Mouse (Mus musculus): ENCODE data around the gene Prom1. TPM values are rescaled to one million over a fixed set of nuclear protein-coding genes. Genes with fewer than 3 reads are reported as not detected.

The Prom1 gene
- polyA plus RNA-seq, 1 experiment from 2014 or later, result 24.5 TPM

DNA sequence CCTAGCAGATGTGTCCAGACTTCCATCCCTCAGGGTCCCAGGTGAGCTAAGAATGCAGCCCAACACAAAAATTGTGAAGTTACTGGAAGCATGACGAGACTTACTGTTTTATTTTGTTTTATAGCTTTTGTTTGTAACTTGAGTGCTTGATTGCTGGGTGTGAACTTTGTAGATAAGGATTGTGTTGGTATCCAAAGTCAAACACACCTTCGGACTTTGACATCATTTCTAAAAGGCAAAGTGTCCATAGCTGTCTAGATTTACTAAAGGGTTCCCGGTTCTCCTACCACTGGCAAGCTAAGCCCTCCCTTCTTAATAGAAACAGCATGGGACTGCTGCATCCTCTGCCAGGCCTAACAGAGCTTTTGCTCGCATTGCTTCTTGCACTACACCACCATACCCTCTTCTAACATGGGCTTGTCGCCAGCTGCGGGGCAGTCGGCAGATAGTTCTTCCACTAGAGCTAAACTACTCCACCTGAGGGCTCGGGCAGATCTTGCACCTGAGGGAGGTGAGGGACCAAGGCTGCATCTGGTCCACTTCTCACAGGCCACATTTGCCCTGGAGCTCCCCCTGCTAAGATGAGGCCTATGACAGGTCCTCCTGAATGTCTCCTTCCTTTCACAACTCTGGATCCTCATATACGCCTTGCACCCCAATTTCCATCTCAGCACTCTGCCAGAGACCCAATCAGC is 103.4 kb downstream of the Prom1 start:
- Histone ChIP-seq H3K4me1 (no peaks in the 10 kb centered on the region), H3K27ac (replicated peaks) (no peak overlapping the region), H3K9me3 (replicated peaks) (no peaks in the 10 kb centered on the region), H3K4me2 (replicated peaks) (no peak overlapping the region), H3K4me3 (replicated peaks) (no peak overlapping the region), H3K27me3 (no peaks in the 10 kb centered on the region), H3K9ac (no peak overlapping the region), H3K36me3 (peaks cover 6% of the 10 kb centered on the region; the same call in 1 of the 2 replicates)
- WGBS, result 87% methylated on average over 9 of the region's 9 CpGs
- no peak for ATAC-seq (ENCODE audit: insufficient number of reproducible peaks, low FRiP score, low TSS enrichment, low read depth)

DNA sequence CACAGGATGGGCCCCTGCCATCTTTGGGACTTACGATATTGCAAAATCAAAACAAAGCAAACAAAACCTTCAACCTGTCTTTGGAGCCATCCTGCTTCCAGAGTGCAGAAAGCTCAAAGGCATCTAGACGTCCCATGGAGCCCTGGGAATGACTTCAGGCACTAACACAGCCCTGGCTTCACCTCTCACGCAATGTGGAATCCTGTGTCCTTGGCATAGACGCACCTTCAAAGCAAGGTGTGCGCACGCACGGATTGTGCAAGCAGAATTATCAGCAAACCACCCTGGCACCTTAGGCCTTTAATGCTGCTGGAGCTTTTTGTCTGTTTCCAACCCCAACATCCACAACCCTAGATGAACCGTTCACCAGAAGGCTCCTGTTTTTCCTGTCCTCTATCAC is 104.2 kb downstream of the Prom1 start:
- H3K27ac ChIP-seq (replicated peaks), result no peak overlapping the region
- H3K4me3 ChIP-seq (replicated peaks), result no peak overlapping the region
- H3K9me3 ChIP-seq (replicated peaks), result no peaks in the 10 kb centered on the region
- no peak overlapping the region for H3K4me2 ChIP-seq (replicated peaks)
- H3K36me3 ChIP-seq, result peaks cover 6% of the 10 kb centered on the region; the same call in 1 of the 2 replicates
- no peak overlapping the region for H3K9ac ChIP-seq
- no peak for ATAC-seq (ENCODE audit: insufficient number of reproducible peaks, low FRiP score, low TSS enrichment, low read depth)
- WGBS, result 87% methylated on average over 8 of the region's 8 CpGs
- H3K4me1 ChIP-seq, result no peaks in the 10 kb centered on the region
- no peaks in the 10 kb centered on the region for H3K27me3 ChIP-seq

DNA sequence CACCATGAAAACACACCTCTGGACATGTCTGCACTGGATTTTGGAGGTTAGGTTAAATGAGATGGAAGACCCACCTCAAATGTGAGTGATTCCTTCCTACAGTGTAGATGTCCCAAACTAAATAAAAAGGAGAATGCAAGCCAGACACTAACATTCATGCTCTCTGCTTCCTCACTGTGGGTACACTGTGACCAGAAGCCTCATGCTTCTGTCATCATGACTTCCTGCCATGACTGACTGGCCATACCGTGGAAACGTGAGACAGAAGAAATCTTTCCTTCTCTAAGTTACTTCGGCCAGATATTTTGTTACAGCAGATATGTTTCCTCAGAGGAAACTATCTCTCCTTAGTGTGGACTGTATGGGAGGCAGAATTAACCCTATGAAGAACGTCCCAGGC is 105.7 kb downstream of the Prom1 start:
- no peak overlapping the region for H3K4me3 ChIP-seq (replicated peaks)
- no peak overlapping the region for H3K9ac ChIP-seq
- no peaks in the 10 kb centered on the region for H3K27me3 ChIP-seq
- H3K4me2 ChIP-seq (replicated peaks), result no peak overlapping the region
- ATAC-seq (ENCODE audit: insufficient number of reproducible peaks, low FRiP score, low TSS enrichment, low read depth), result no peak
- no peaks in the 10 kb centered on the region for H3K4me1 ChIP-seq
- H3K27ac ChIP-seq (replicated peaks), result no peak overlapping the region
- peaks cover under 1% of the 10 kb centered on the region; the same call in 1 of the 2 replicates for H3K36me3 ChIP-seq
- WGBS, result 63% methylated on average over 4 of the region's 4 CpGs
- H3K9me3 ChIP-seq (replicated peaks), result no peaks in the 10 kb centered on the region

GRCm38 (mm10) chr5:43994981-43995380 is 106.9 kb downstream of the Prom1 start:
- WGBS, result 86% methylated on average over 2 of the region's 2 CpGs
- no peak overlapping the region for H3K4me3 ChIP-seq (replicated peaks)
- H3K36me3 ChIP-seq, result no peaks in the 10 kb centered on the region
- no peaks in the 10 kb centered on the region for H3K27me3 ChIP-seq
- no peak overlapping the region for H3K4me2 ChIP-seq (replicated peaks)
- H3K27ac ChIP-seq (replicated peaks), result no peak overlapping the region
- no peak overlapping the region for H3K9ac ChIP-seq
- H3K4me1 ChIP-seq, result no peaks in the 10 kb centered on the region
- ATAC-seq (ENCODE audit: insufficient number of reproducible peaks, low FRiP score, low TSS enrichment, low read depth), result no peak
- H3K9me3 ChIP-seq (replicated peaks), result no peaks in the 10 kb centered on the region

DNA sequence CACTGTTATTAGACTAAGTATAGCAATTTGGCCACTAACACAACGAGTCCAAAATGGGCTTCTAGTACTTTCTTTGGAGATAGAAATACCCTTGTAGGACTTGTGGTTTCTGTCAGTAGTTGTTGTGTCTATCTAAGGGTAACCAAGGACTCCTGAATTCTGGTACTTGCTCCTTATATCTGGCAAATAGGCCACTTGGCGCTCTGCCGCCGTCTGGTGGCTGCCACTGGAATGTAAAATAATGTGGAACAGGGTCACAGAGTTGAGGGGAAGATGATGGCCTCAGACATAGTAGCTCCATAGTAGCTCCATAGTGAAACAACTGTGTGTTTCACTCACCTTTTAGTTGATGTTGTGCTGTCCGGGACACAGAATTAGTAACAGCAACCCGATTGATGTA is 111.5 kb downstream of the Prom1 start:
- no peaks in the 10 kb centered on the region for H3K4me1 ChIP-seq
- WGBS, result 47% methylated on average over 6 of the region's 6 CpGs
- no peaks in the 10 kb centered on the region for H3K36me3 ChIP-seq
- no peak overlapping the region for H3K4me2 ChIP-seq (replicated peaks)
- H3K27ac ChIP-seq (replicated peaks), result no peak overlapping the region
- H3K9ac ChIP-seq, result no peak overlapping the region
- ATAC-seq (ENCODE audit: insufficient number of reproducible peaks, low FRiP score, low TSS enrichment, low read depth), result no peak
- H3K9me3 ChIP-seq (replicated peaks), result no peaks in the 10 kb centered on the region
- H3K27me3 ChIP-seq, result no peaks in the 10 kb centered on the region
- no peak overlapping the region for H3K4me3 ChIP-seq (replicated peaks)

DNA sequence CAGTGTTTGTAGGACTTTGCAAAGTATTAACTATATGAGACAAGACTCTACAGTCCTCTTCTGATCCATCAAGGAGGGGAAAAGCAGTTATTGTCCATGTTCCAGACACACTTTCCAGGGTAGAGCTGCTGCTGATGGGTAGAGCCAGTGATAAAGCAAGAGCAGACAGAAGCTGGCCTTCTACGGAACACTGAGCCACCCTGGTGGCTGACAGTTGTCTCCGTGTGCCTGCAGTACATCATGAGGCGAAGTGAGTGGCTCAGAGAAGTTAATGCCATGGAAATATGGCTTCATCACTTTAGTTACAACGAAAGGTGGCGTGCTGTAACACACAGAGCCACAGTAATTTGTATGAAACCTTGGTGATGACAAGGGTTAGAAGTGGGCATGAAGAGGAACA is 112.8 kb downstream of the Prom1 start:
- Histone ChIP-seq H3K9ac (no peak overlapping the region), H3K9me3 (replicated peaks) (no peaks in the 10 kb centered on the region), H3K4me1 (no peaks in the 10 kb centered on the region), H3K27ac (replicated peaks) (no peak overlapping the region), H3K4me2 (replicated peaks) (no peak overlapping the region), H3K27me3 (no peaks in the 10 kb centered on the region), H3K4me3 (replicated peaks) (no peak overlapping the region), H3K36me3 (no peaks in the 10 kb centered on the region)
- ATAC-seq (ENCODE audit: insufficient number of reproducible peaks, low FRiP score, low TSS enrichment, low read depth), result no peak
- 82% methylated on average over 5 of the region's 5 CpGs for WGBS

DNA sequence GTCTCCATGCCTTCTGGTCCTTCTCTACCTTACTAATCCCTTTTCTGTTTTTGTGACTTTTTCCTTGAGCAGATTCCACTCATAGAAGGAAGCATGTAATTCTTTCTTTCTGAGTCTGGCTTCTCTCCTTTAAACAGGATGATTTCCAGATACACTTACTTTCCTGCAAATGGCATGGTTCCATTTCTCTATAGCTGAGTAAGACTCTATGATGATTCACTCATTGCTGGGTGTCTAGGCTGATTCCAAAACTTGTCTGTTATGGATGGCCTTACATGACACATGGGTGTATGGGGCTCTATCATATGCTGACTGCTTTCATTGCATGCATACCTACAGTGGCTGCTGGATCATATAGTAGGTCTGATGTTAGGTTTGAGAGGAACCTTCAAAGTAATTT is 115.6 kb downstream of the Prom1 start:
- Histone ChIP-seq H3K36me3 (no peaks in the 10 kb centered on the region), H3K9ac (no peak overlapping the region), H3K9me3 (replicated peaks) (no peaks in the 10 kb centered on the region), H3K4me1 (no peaks in the 10 kb centered on the region), H3K27me3 (no peaks in the 10 kb centered on the region), H3K4me3 (replicated peaks) (no peak overlapping the region), H3K27ac (replicated peaks) (no peak overlapping the region), H3K4me2 (replicated peaks) (no peak overlapping the region)
- no peak for ATAC-seq (ENCODE audit: insufficient number of reproducible peaks, low FRiP score, low TSS enrichment, low read depth)

GRCm38 (mm10) chr5:43982896-43983295 is 118.9 kb downstream of the Prom1 start:
- WGBS, result 63% methylated on average over 1 of the region's 1 CpGs
- H3K4me1 ChIP-seq, result no peaks in the 10 kb centered on the region
- no peak overlapping the region for H3K4me2 ChIP-seq (replicated peaks)
- no peaks in the 10 kb centered on the region for H3K36me3 ChIP-seq
- H3K27me3 ChIP-seq, result no peaks in the 10 kb centered on the region
- H3K27ac ChIP-seq (replicated peaks), result no peak overlapping the region
- ATAC-seq (ENCODE audit: insufficient number of reproducible peaks, low FRiP score, low TSS enrichment, low read depth), result no peak
- no peak overlapping the region for H3K9ac ChIP-seq
- no peaks in the 10 kb centered on the region for H3K9me3 ChIP-seq (replicated peaks)
- H3K4me3 ChIP-seq (replicated peaks), result no peak overlapping the region

DNA sequence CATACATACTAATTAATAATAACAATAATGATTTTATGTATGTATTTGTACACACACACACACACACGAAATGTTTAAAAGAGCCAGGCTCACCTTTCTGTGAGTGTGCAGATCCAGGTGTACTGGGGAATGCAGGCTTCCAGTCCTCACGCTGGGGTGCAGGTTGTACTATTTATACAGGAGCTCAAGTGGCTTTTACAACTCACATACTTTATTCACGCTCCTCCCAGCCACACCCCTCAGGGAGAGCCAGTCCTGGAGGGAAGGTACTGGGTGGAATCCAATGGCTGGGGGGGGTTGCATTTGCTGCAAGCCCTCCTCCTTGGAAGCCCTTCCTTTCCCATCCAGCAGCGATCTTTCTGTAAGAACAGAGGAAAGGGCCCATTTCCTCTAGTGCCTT is 120.2 kb downstream of the Prom1 start, which contains the start of gene Fgfbp1:
Gene Fgfbp1, minus strand, starts transcription at position 160 of the 400 bp plus-strand sequence.
- no peak within 1 kb of the TSS for H3K9ac ChIP-seq
- H3K27me3 ChIP-seq, result no peaks in the 10 kb centered on the region
- no peak for ATAC-seq (ENCODE audit: insufficient number of reproducible peaks, low FRiP score, low TSS enrichment, low read depth)
- H3K4me3 ChIP-seq (replicated peaks), result peak within 1 kb of the TSS; percentile 17
- H3K9me3 ChIP-seq (replicated peaks), result no peaks in the 10 kb centered on the region
- no peaks in the 10 kb centered on the region for H3K4me1 ChIP-seq
- no peaks in the 10 kb centered on the region for H3K36me3 ChIP-seq
- peak within 1 kb of the TSS; percentile 21; the same call in 1 of the 2 replicates for H3K4me2 ChIP-seq (replicated peaks)
- H3K27ac ChIP-seq (replicated peaks), result no peak within 1 kb of the TSS
- WGBS, result 47% methylated on average over 4 of the region's 4 CpGs

DNA sequence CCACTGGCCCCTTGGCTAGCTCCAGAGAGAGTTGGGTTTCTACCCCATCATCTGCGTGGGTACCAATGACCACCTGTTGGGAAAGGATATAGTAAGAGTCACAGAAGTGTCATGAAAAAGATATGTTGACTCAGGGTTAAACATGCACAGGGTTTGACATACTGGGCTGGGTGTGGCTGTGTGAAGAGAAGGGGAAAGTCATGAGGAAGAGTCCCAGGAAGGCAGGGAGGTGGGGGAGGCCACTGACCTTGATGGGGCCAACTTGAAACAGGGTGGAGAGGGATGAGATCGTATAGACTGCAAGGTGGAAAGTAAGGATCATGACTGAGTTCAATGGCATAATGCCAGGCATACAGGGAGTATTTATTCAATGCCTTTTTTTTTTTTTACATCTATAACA is 121.4 kb downstream of the Prom1 start:
- no peak overlapping the region for H3K4me2 ChIP-seq (replicated peaks)
- H3K27me3 ChIP-seq, result no peaks in the 10 kb centered on the region
- no peak overlapping the region for H3K9ac ChIP-seq
- ATAC-seq (ENCODE audit: insufficient number of reproducible peaks, low FRiP score, low TSS enrichment, low read depth), result no peak
- H3K4me1 ChIP-seq, result no peaks in the 10 kb centered on the region
- H3K36me3 ChIP-seq, result no peaks in the 10 kb centered on the region
- peak overlapping the region; percentile 17; the same call in 1 of the 2 replicates for H3K4me3 ChIP-seq (replicated peaks)
- no peaks in the 10 kb centered on the region for H3K9me3 ChIP-seq (replicated peaks)
- no peak overlapping the region for H3K27ac ChIP-seq (replicated peaks)
- WGBS, result 56% methylated on average over 2 of the region's 2 CpGs

DNA sequence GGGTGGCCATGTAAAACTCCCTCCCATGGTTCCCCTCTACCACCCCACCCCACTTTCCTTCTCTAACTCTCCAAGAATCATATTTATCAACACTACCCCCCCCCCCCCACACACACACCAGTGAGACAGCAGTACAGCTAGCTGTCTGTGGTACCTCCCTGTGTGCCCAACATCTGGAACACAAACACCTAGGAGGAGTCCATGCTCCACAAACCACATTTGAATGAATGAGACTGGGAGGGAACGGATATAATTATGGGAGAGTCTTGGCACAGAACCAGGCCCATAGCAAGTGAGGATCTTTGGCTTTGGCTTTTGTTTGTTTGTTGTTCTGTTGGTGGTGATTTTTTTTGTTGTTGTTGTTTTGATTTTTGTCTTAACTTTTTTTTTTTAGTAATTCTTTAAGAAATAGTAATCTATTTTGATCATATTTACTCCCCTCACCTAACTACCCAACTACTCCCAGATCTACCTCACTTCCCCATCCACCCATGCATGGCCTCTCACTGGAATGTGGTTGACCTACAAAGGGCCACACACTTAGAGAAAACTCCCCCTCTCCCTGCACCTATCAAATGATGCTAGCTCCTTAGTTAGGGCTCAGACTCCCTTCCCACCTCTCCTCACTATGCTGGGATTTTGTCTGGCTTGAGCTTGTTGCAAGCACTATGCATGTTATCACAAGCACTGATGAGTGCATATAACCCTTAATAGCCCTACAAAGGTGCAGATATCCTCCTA is 124.8 kb downstream of the Prom1 start:
- Histone ChIP-seq H3K27me3 (no peaks in the 10 kb centered on the region), H3K27ac (replicated peaks) (no peak overlapping the region; the same call in 1 of the 2 replicates), H3K4me2 (replicated peaks) (no peak overlapping the region), H3K9me3 (replicated peaks) (no peaks in the 10 kb centered on the region), H3K36me3 (no peaks in the 10 kb centered on the region), H3K4me3 (replicated peaks) (no peak overlapping the region), H3K4me1 (no peaks in the 10 kb centered on the region), H3K9ac (no peak overlapping the region)
- ATAC-seq (ENCODE audit: insufficient number of reproducible peaks, low FRiP score, low TSS enrichment, low read depth), result no peak
- 33% methylated on average over 1 of the region's 1 CpGs for WGBS

All from embryonic facial prominence, embryonic 15.5 days (tissue).